Mouse (Mus musculus): Measurements from ENCODE around the gene Man1a.

- TF ChIP-seq POLR2A (IDR thresholded peaks at IDR 0.05; ENCODE audit: extremely low read depth, insufficient read depth, low read length) (no peak), CTCF (IDR thresholded peaks at IDR 0.05; ENCODE audit: low read depth, low read length) (no peak)
Measured at GRCm38 (mm10) chr10:54009154-54009553, 67.3 kb downstream of the Man1a start.
